Mouse (Mus musculus): ENCODE measurements around the gene Capn2. TPM values are rescaled to one million over a fixed set of nuclear protein-coding genes. Genes with fewer than 3 reads are reported as not detected.

Capn2 gene
- polyA plus RNA-seq, 1 experiment from 2014 or later: 50.6 TPM

- no peak for DNase-seq (ENCODE audit: low spot score)
These were observed 52.1 kb downstream of the Capn2 start for GRCm38 (mm10) chr1:182465309-182465708.

- no peak for DNase-seq (ENCODE audit: low spot score)
These were observed 55.6 kb downstream of the Capn2 start for GRCm38 (mm10) chr1:182461813-182462212.

GRCm38 (mm10) chr1:182461261-182461660, 56.1 kb downstream of the Capn2 start:
- peak; percentile 11 for DNase-seq (ENCODE audit: low spot score)

GRCm38 (mm10) chr1:182460291-182461244, 56.8 kb downstream of the Capn2 start:
- DNase-seq (ENCODE audit: low spot score): no peak

- DNase-seq (ENCODE audit: low spot score): no peak
These were observed 58.0 kb downstream of the Capn2 start for GRCm38 (mm10) chr1:182459436-182459835.

- no peak for DNase-seq (ENCODE audit: low spot score)
These were observed 58.9 kb downstream of the Capn2 start for GRCm38 (mm10) chr1:182458556-182458955.

- no peak for DNase-seq (ENCODE audit: low spot score)
These were observed 62.3 kb downstream of the Capn2 start for GRCm38 (mm10) chr1:182455080-182455479.

GRCm38 (mm10) chr1:182452473-182452872, 64.9 kb downstream of the Capn2 start:
- DNase-seq (ENCODE audit: low spot score): no peak

- DNase-seq (ENCODE audit: low spot score): no peak
These were observed 69.0 kb downstream of the Capn2 start for GRCm38 (mm10) chr1:182448276-182449035.

- no peak for DNase-seq (ENCODE audit: low spot score)
These were observed 73.3 kb downstream of the Capn2 start for GRCm38 (mm10) chr1:182444116-182444515.

GRCm38 (mm10) chr1:182441791-182442473, 75.5 kb downstream of the Capn2 start:
- DNase-seq (ENCODE audit: low spot score): no peak

- DNase-seq (ENCODE audit: low spot score): no peak
These were observed 77.7 kb downstream of the Capn2 start for GRCm38 (mm10) chr1:182439546-182440222.

- DNase-seq (ENCODE audit: low spot score): no peak
These were observed 80.7 kb downstream of the Capn2 start for GRCm38 (mm10) chr1:182436746-182437145.

- DNase-seq (ENCODE audit: low spot score): no peak
These were observed 85.3 kb downstream of the Capn2 start for GRCm38 (mm10) chr1:182432059-182432458.

- no peak for DNase-seq (ENCODE audit: low spot score)
These were observed 86.7 kb downstream of the Capn2 start for GRCm38 (mm10) chr1:182430676-182431075.

GRCm38 (mm10) chr1:182429826-182430225, 87.6 kb downstream of the Capn2 start:
- DNase-seq (ENCODE audit: low spot score): no peak

GRCm38 (mm10) chr1:182427426-182427825, 90.0 kb downstream of the Capn2 start:
- DNase-seq (ENCODE audit: low spot score): no peak

GRCm38 (mm10) chr1:182426444-182426843, 91.0 kb downstream of the Capn2 start:
- no peak for DNase-seq (ENCODE audit: low spot score)

- no peak for DNase-seq (ENCODE audit: low spot score)
These were observed 92.2 kb downstream of the Capn2 start for GRCm38 (mm10) chr1:182425176-182425575.

- no peak for DNase-seq (ENCODE audit: low spot score)
These were observed 93.1 kb downstream of the Capn2 start for GRCm38 (mm10) chr1:182424274-182424673.

GRCm38 (mm10) chr1:182419481-182419880, 97.9 kb downstream of the Capn2 start:
- DNase-seq (ENCODE audit: low spot score): no peak
